Mouse (Mus musculus): Measurements from ENCODE around the gene Usp54.

DNA sequence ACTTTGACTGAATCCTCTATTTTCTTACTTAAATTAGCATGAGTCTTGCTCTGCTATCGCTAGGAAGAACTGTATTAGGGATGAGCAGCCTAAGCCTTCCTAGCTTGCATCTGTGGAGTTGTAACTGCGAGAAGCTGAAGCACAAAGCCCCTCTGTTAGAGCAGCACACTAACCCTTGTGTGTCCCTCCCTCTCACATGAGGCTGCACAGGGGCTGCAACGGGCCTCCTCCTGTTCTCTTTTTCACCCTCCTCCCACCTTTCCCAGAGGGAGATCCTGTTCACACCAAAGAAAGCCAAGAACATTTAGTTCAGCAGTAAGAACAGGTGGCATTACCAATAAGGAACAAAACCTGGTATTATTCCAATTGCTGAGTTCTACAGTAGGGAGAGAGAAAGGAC is 45.1 kb downstream of the Usp54 start:
- TF ChIP-seq CTCF (conservative IDR thresholded peaks at IDR 0.05 in 1 of 2, IDR thresholded peaks at IDR 0.05 in 1 of 2; ENCODE audit: low read depth in 2 of 2, low read length in 2 of 2) (no peak), POLR2A (IDR thresholded peaks at IDR 0.05; ENCODE audit: low read depth, low read length) (no peak), ZNF384 (IDR thresholded peaks at IDR 0.05; ENCODE audit: low read depth, low read length) (no peak), MAZ (IDR thresholded peaks at IDR 0.05; ENCODE audit: low read depth, low read length) (no peak), ELF1 (IDR thresholded peaks at IDR 0.05; ENCODE audit: low read depth, low read length) (no peak), NELFE (IDR thresholded peaks at IDR 0.05; ENCODE audit: low read depth, low read length) (no peak), ZC3H11A (IDR thresholded peaks at IDR 0.05; ENCODE audit: low read depth, low read length) (no peak), EP300 (IDR thresholded peaks at IDR 0.05; ENCODE audit: low read length) (no peak), GABPA (IDR thresholded peaks at IDR 0.05; ENCODE audit: insufficient replicate concordance, low read depth, low read length) (no peak), USF1 (IDR thresholded peaks at IDR 0.05; ENCODE audit: low read depth, low read length) (no peak)

All from CH12.LX (cell line).